Mouse (Mus musculus) limb, embryonic 14.5 days (tissue): ENCODE results near the gene Naip1. TPM values are rescaled to one million over a fixed set of nuclear protein-coding genes. Genes with fewer than 3 reads are reported as not detected.
"Not testable (repeated sequence)": the region's sequence is repeated elsewhere in the genome, so short reads cannot be mapped to it uniquely, and the experiment has no call there.

ENCODE experiments used
- ATAC-seq: fragments of 200-750 bp; cut with Nextera tagmentation; 2 replicates; pipeline ENCODE4 v1.8.0; 2017; ENCODE audit warnings: low read depth, moderate number of reproducible peaks, moderate TSS enrichment; ENCODE audit not compliant: low FRiP score
- DNase-seq: peaks from one replicate; pipeline ENCODE4 v3.0.0-alpha.2; 2015; ENCODE audit warnings: low spot score
- H3K27ac ChIP-seq: fragments of 300-500 bp; sonication (generic); replicated peaks from 2 replicates; pipeline ENCODE4 v1.5.1; 2014; ENCODE audit warnings: low read depth, mild to moderate bottlenecking, low read length, moderate library complexity, mixed read lengths
- H3K27me3 ChIP-seq: fragments of 300-500 bp; sonication (generic); 2 replicates; pipeline ENCODE4 v1.6.1; 2014; ENCODE audit warnings: low read length, mixed read lengths; ENCODE audit not compliant: control insufficient read depth, insufficient read depth
- H3K36me3 ChIP-seq: fragments of 300-500 bp; sonication (generic); 2 replicates; pipeline ENCODE4 v1.6.1; 2014; ENCODE audit warnings: mild to moderate bottlenecking, low read length, moderate library complexity, mixed read lengths; ENCODE audit not compliant: control insufficient read depth, insufficient read depth
- H3K4me1 ChIP-seq: fragments of 300-500 bp; sonication (generic); 2 replicates; pipeline ENCODE4 v1.6.1; 2014; ENCODE audit warnings: antibody characterized with exemption, low read length, mixed read lengths; ENCODE audit not compliant: control insufficient read depth, insufficient read depth
- H3K4me2 ChIP-seq: fragments of 300-500 bp; sonication (generic); replicated peaks from 2 replicates; pipeline ENCODE4 v1.6.1; 2014; ENCODE audit warnings: low read depth, mild to moderate bottlenecking, low read length, moderate library complexity; ENCODE audit not compliant: severe bottlenecking
- H3K4me3 ChIP-seq: fragments of 300-500 bp; sonication (generic); replicated peaks from 2 replicates; pipeline ENCODE4 v1.5.1; 2014; ENCODE audit warnings: low read length
- H3K9ac ChIP-seq: fragments of 300-500 bp; sonication (generic); 2 replicates; pipeline ENCODE4 v1.6.1; 2014; ENCODE audit warnings: mild to moderate bottlenecking, low read depth, low read length, moderate library complexity; ENCODE audit not compliant: severe bottlenecking
- H3K9me3 ChIP-seq: fragments of 300-500 bp; sonication (generic); 2 replicates; pipeline ENCODE4 v1.6.1; 2016; ENCODE audit warnings: low read length; ENCODE audit not compliant: control insufficient read depth
- POLR2A ChIP-seq: fragments of 200-500 bp; IDR thresholded peaks from 2 replicates; pipeline ENCODE4 v1.8.0; 2012; ENCODE audit warnings: inconsistent platforms, mild to moderate bottlenecking, moderate library complexity, borderline replicate concordance; ENCODE audit not compliant: insufficient read depth, insufficient read length; ENCODE audit errors: extremely low read depth
- WGBS: fragments of 180-500 bp; shearing (Covaris S2); extraction: QIAGEN DNeasy Blood & Tissue Kit; methylation state at CpG from one replicate; pipeline ENCODE4 v1.1.7; 2014; 5-methylcytosine and 5-hydroxymethylcytosine counted together
- polyA plus RNA-seq, 2 experiments: library from polyadenylated mRNA; depleted of rRNA in 1 of 2; stranded (reverse) in 1 of 2; unstranded in 1 of 2; fragments of >200 nt; fragmentation: Nextera tagmentation in 1 of 2; extraction: Ambion mirVana in 1 of 2; gene quantifications; 2 replicates each; pipeline versions ENCODE4 v1.2.1 to v1.2.3; 2012 to 2014

The Naip1 gene
- polyA plus RNA-seq, 2 experiments = 0.01 TPM; not detected in 1

GRCm38 (mm10) chr13:100461336-100461735 lies 8.7 kb upstream of the Naip1 start:
- H3K9ac ChIP-seq = no peak overlapping the region
- peaks cover 35% of the 10 kb centered on the region for H3K36me3 ChIP-seq
- ATAC-seq (no peak), DNase-seq (no peak)
- H3K4me1 ChIP-seq = no peaks in the 10 kb centered on the region
- no peak for TF ChIP-seq POLR2A
- H3K4me3 ChIP-seq = no peak overlapping the region
- no peaks in the 10 kb centered on the region for H3K9me3 ChIP-seq
- no peaks in the 10 kb centered on the region for H3K27me3 ChIP-seq
- H3K27ac ChIP-seq = no peak overlapping the region
- WGBS = 66% methylated on average over 3 of the region's 3 CpGs
- no peak overlapping the region for H3K4me2 ChIP-seq

DNA sequence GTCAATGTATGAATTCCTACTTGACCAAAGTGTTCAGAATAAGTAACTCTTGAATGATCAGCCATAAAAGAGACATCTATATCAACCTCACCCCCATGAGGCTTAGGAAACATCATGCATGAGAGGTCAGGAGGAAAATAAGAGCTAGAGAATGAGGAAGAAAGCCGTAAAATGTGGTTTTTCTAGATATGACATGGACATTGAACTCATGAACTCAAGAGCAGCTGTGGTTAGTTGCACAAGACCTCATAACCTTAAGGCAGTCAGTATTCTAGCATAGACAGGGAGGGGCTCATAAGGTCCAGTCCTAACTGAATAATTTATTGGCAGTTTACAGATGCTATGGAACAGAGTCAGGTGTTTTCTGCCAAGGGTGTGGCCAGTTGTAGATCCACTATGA lies 3.2 kb downstream of the Naip1 start:
- Histone ChIP-seq H3K9me3 (no peaks in the 10 kb centered on the region), H3K4me1 (no peaks in the 10 kb centered on the region), H3K4me2 (no peak overlapping the region), H3K27me3 (no peaks in the 10 kb centered on the region), H3K4me3 (no peak overlapping the region), H3K27ac (no peak overlapping the region), H3K36me3 (no peaks in the 10 kb centered on the region), H3K9ac (no peak overlapping the region)
- ATAC-seq (no peak), DNase-seq (no peak)
- 86% methylated on average over 1 of the region's 1 CpGs for WGBS
- no peak for TF ChIP-seq POLR2A

DNA sequence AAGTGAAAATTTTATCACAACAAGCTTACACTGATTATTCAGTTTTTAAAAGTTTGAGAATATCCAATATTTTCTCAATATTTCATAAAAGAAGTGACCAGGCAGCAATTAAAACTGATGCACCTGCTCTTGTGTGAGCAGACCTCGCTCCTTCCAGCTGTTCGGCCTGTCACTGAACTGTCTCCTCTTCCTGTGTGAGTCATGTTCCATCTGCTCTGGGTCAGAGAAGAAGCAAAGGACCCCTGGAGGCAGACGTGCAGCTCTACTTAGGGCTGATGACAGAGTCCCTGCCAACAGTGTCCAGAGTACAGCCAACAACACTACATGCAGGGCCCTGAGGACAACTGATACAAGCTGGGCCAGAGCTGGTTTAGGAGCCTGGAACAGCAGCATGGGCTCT lies 12.6 kb downstream of the Naip1 start:
- Histone ChIP-seq H3K9ac (no peak overlapping the region), H3K4me2 (no peak overlapping the region), H3K9me3 (no peaks in the 10 kb centered on the region), H3K36me3 (no peaks in the 10 kb centered on the region), H3K4me3 (no peak overlapping the region), H3K27ac (no peak overlapping the region), H3K27me3 (no peaks in the 10 kb centered on the region), H3K4me1 (no peaks in the 10 kb centered on the region)
- 69% methylated on average over 3 of the region's 3 CpGs for WGBS
- no peak for DNase-seq
- no peak for ATAC-seq
- TF ChIP-seq POLR2A = no peak

GRCm38 (mm10) chr13:100438701-100439100 lies 14.0 kb downstream of the Naip1 start:
- H3K36me3 ChIP-seq = no peaks in the 10 kb centered on the region
- H3K27me3 ChIP-seq = no peaks in the 10 kb centered on the region
- H3K4me3 ChIP-seq = no peak overlapping the region
- ATAC-seq (no peak), DNase-seq (no peak)
- no peaks in the 10 kb centered on the region for H3K9me3 ChIP-seq
- no peak overlapping the region for H3K27ac ChIP-seq
- H3K4me1 ChIP-seq = no peaks in the 10 kb centered on the region
- WGBS = 70% methylated on average over 1 of the region's 1 CpGs
- TF ChIP-seq POLR2A = no peak
- no peak overlapping the region for H3K9ac ChIP-seq
- no peak overlapping the region for H3K4me2 ChIP-seq

DNA sequence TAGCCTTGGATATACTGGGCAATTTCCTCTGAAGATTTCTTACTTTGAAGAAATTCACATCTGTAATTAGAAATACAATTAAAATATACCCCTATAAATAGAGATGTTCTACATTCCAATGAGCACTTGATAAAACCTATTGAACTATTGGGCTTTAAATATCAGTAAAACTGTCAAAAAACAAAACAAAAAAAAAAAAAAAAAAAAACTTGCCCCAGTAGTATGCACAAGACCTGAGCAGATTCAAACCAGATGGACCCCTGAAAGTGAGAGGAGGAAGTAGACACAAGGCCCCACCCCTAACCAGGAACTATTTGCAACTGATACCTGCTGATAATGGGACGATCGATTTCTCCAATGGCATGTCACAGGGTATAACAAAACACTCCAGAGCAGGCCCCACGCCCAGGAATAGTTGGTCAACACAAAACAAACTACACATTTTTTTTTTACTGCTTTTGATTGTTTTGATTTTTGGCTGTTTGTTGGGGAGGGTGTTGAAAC lies 15.3 kb downstream of the Naip1 start:
- Histone ChIP-seq H3K9ac (no peak overlapping the region), H3K4me3 (no peak overlapping the region), H3K4me2 (no peak overlapping the region), H3K27ac (no peak overlapping the region), H3K4me1 (no peaks in the 10 kb centered on the region), H3K36me3 (no peaks in the 10 kb centered on the region), H3K9me3 (no peaks in the 10 kb centered on the region), H3K27me3 (no peaks in the 10 kb centered on the region)
- WGBS = 70% methylated on average over 3 of the region's 3 CpGs
- DNase-seq (no peak), ATAC-seq (no peak)
- no peak for TF ChIP-seq POLR2A

DNA sequence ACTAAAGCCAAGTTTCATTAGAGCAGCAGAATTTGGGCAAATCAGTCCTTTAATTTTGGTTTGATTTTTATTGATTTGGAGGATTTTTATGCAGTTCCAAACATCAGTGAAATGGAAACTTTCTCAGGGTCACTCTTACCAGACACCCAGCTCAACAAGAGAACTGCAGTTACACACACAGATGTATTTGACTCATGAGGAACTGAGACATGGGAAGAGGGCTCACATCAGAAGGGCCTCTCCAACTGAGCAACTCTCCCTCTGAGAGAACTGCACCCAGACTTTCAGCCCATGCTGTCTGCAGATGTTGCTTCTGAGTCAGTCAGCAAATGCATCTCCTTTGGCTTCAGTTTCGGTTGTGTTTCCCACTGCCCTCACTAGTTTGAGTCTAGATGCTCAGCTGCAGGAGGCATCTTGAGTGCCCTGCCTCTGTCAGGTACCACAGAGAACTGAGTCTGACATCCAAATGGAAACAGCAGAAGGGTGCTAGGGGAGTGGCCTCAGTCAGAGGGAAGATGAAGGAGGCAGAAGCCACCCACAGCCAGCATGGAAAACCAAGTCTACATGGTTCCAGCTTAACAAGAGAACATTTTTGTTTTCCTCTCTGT lies 16.0 kb downstream of the Naip1 start:
- not testable (repeated sequence) for H3K27me3 ChIP-seq, DNase-seq, H3K36me3 ChIP-seq, H3K27ac ChIP-seq, H3K4me3 ChIP-seq, H3K9ac ChIP-seq, H3K4me2 ChIP-seq, ATAC-seq, H3K4me1 ChIP-seq, H3K9me3 ChIP-seq
- WGBS = 63% methylated on average over 1 of the region's 1 CpGs

DNA sequence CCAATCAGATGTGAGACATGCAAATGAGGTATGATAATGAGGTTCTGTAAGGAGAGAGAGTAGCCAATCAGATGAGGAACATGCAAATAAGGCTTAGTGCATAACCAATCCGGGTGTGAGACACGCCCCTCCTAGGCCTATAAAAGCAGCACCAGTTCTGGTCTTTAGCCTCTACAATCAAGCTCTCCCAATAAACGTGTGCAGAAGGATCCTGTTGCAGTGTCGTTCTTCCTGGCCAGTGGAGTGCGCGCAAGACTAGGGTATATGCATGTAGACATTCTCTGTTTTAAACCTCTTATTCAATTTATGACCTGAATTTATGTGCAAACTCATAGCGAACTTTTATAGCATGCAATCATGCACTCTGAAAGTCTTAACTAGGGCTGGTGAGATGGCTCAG lies 32.7 kb downstream of the Naip1 start:
- H3K4me1 ChIP-seq, H3K27me3 ChIP-seq, H3K36me3 ChIP-seq, DNase-seq, H3K9me3 ChIP-seq, H3K9ac ChIP-seq, H3K4me3 ChIP-seq, ATAC-seq, H3K4me2 ChIP-seq, H3K27ac ChIP-seq: not testable (repeated sequence)
- 82% methylated on average over 7 of the region's 7 CpGs for WGBS
